Mouse (Mus musculus) gastrocnemius, adult 18-20 months (tissue): Measurements from ENCODE around the gene Gprc5d. TPM values are rescaled to one million over a fixed set of nuclear protein-coding genes. Genes with fewer than 3 reads are reported as not detected.

Source experiments
- DNase-seq: peaks from one replicate; pipeline ENCODE4 v3.0.0; 2021; ENCODE audit warnings: low spot score
- total RNA-seq, 2 experiments: library from RNA; stranded (reverse); gene quantifications; 2 replicates each; pipeline ENCODE4 v1.2.3; 2021

Gene Gprc5d
- total RNA-seq, 2 experiments from 2014 or later = not detected

DNA sequence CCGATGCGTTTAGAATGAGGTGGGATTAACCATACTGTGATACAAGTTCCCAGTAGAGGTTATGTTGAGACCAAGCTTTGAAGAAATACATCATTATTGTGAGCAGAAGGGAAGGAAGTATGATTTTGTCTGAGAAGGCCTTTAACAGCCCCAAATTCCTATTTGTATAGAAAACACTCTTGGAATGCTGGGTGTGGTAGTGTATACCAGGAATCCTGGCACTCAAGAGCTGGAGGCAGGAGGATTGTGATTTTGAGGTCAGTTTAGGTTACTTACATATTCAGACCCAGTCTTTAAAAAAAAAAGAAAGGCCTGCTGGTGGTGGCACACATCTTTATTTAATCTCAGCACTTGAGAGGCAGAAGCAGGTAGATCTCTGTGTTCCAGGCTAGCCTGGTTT is 47.7 kb downstream of the Gprc5d start:
- no peak for DNase-seq

DNA sequence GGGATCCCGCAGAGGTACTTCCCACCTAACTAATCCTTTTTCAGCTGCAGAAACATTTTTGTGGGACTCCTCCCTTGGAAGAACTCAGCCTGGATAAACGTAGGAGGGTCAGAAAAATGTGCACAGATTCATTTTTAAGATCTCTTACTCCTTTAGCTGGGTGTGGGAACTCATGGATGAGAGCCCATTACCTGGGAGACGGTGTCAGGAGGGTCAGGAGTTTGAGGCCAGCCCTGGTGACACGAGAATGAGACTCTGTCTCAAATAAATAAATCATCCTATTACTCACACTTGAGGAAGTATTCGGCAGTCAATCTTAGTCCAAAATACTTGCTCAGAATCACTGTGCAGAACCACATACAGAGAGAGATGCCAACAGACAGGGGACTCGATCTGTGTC is 48.2 kb downstream of the Gprc5d start:
- DNase-seq = no peak

DNA sequence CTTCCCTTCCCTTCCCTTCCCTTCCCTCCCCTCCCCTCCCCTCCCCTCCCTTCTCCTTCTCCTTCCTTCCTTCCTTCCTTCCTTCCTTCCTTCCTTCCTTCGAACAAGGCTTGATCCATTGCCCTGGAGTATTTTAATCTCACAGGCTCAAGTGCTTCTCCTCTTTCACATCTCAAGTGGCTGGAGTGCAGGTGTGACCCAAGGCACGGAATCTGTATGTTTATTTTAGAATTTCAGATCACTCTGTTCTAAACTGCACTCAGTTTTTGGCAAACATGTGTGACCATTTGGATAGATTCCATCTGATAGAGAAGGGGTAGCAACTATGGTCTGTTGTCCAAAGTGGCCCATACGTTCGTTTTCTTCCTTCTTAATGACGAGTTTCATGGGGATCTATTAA is 49.9 kb downstream of the Gprc5d start:
- no peak for DNase-seq

DNA sequence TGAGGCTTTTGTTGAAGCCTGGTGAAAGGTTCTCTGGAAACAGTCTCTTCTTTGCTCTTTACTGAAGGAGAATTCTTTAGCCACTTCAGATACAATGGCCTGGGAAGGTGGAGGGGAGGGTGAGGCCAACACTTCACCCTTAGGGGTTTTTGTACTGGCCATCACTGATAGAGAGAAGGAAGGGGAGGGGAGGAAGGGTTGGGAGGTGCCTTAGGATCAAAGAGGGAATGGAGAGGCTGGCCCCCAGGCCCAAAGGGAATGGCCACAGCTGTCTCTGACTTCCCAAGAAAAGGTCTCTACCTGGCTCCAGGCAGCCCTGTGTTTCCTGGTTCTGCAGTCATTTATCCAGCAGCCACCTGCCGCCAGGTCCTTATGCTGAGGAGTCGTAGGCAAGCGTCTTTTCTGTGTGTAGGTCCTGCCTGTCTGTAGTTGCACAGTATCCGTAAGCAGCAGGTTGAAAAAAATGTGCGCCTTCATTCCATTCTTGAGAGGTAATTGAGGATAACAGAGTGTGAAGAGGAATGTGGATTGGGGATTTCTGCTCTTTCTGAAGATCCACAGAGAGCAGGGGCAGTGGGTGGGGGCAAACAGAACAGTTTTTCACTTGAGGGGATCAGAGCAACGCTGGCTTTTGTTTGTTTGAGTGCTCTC is 51.2 kb downstream of the Gprc5d start:
- DNase-seq = no peak

DNA sequence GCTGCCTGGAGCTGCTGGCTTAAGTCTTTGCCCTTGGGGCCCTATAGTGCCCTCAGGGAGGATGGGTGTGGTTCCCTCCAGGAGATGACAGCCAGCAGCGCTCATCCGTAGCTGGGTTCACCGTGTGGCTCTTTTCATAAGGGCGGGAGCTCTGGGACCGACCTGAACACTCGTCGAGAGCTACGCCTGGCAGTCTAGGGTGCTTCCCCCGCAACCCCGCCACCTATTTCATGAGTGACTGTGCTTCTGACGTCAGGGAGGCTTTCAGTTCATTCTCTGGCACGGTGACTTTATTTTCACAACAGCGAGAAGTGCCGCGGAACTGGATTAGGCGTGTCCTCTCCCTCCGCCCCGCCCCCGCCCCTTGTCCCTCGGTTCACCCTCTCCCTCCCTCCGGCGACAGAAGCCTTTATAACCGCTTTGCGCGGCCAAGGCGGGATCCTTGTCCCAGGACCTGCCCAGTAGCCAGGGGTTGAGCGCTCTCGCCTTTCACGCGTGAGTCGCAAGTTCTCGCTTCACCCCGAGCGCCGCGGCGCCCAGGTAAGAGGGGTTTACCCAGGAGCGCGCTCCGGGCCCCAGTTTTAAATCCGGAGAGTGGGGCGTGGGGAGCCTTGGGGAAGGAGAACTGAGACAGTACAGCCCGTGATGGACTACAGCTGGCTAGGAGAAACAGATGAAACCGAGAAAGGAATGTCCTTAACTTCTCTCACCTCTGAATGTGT is 52.7 kb downstream of the Gprc5d start, which contains the start of gene Gprc5a:
Gprc5a (plus strand) TSS at position 416 of the 722 bp plus-strand sequence.
- DNase-seq = peak; percentile 42

DNA sequence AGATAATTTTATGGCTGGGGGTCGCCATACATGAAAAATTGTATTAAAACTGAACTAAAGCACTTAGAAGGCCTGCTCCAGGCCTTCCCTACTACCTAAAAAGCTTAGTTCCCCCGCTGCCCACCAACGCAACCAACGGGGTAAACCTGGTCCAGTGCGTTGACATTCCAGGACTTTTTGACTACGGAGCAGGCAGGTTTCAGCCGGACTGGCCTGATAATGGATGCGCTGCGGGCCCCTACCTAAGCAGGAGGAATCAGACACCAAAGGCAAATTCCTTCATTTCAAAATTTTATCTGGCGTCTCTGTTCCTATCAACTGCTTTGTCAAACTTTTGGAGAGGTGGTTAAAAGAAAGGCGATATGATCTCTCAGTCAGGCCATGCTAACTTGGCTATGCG is 53.5 kb downstream of the Gprc5d start:
- no peak for DNase-seq

DNA sequence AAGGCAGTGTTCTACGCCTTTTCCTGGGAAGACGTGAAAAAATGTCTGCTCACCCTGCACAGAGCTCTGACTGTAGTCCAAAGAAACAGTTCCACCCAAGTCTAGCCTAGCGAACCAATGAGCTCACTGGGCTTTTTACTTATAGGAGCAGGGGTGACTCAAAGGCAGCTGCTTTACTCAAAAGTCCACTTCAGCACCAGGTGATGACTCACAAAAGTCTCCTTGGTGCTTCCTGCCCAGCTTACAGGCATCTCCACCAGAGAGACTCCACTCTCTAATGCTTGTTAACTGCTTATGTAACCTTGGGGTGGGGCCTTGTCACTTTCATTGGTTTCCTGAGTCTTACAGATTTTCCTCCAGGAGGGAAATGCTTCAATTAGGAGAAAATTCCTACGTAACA is 57.4 kb downstream of the Gprc5d start:
- no peak for DNase-seq

Other genes with a start within 250 kb of the Gprc5d start
- 1 to 10 TPM; 4.2 to 5.1 TPM for gene Gpr19, start 219.7 kb downstream of the Gprc5d start, total RNA-seq
- gene Cdkn1b, start 197.9 kb downstream of the Gprc5d start, total RNA-seq = 10 to 100 TPM; 32.2 to 34.1 TPM
- 1 to 10 TPM; 1.6 to 4.9 TPM for gene Apold1, start 136.6 kb downstream of the Gprc5d start, total RNA-seq
- 10 to 100 TPM; 24.3 to 24.9 TPM for gene Ddx47, start 106.7 kb downstream of the Gprc5d start, total RNA-seq
- gene Gprc5a, start 52.6 kb downstream of the Gprc5d start, total RNA-seq = 1 to 10 TPM in 1 of 2 experiments, under 1 TPM in 1; 0.96 to 1.6 TPM
- gene Fam234b, start 79.7 kb upstream of the Gprc5d start, total RNA-seq = 1 to 10 TPM; 2.3 to 6.1 TPM
- 1 to 10 TPM; 8.6 to 8.9 TPM for gene Hebp1, start 79.7 kb upstream of the Gprc5d start, total RNA-seq
- not detected for gene Gsg1, start 136.1 kb upstream of the Gprc5d start, total RNA-seq
- gene Pbp2, start 192.1 kb upstream of the Gprc5d start, total RNA-seq = not detected
- gene Emp1, start 244.3 kb upstream of the Gprc5d start, total RNA-seq = 10 to 100 TPM; 20.3 to 48.7 TPM